Mouse (Mus musculus) spleen, adult 2 months (tissue): Measurements from ENCODE around the gene Bpnt1.

Source experiments
- CTCF ChIP-seq: fragments of 200-500 bp; IDR thresholded peaks from 2 replicates; pipeline ENCODE4 v1.5.1; 2011; ENCODE audit warnings: mild to moderate bottlenecking, inconsistent platforms; ENCODE audit not compliant: insufficient read depth, insufficient read length, insufficient replicate concordance; ENCODE audit errors: extremely low read depth
- POLR2A ChIP-seq: fragments of 200-500 bp; IDR thresholded peaks from 2 replicates; pipeline ENCODE4 v1.6.1; 2011; ENCODE audit warnings: low read depth, low read length, inconsistent platforms

- TF ChIP-seq CTCF = no peak
- TF ChIP-seq POLR2A = no peak
Observed at GRCm38 (mm10) chr1:185377429-185377828, 45.5 kb downstream of the Bpnt1 start.
